Mouse (Mus musculus) midbrain, postnatal 0 days (tissue): ENCODE measurements around the gene Apopt1. TPM values are rescaled to one million over a fixed set of nuclear protein-coding genes. Genes with fewer than 3 reads are reported as not detected.
A peak's percentile ranks its signal among the peaks of the same experiment; 100 is the strongest.

Experiments
- ATAC-seq: fragments of 200-750 bp; cut with Nextera tagmentation; 2 replicates; pipeline ENCODE4 v1.8.0; 2017; ENCODE audit warnings: moderate number of reproducible peaks, mild to moderate bottlenecking, moderate TSS enrichment, moderate library complexity; ENCODE audit not compliant: low FRiP score
- DNase-seq: peaks from one replicate; pipeline ENCODE4 v3.0.0-alpha.2; 2015; ENCODE audit warnings: low spot score
- H3K27ac ChIP-seq: fragments of 300-500 bp; sonication (generic); 2 replicates; pipeline ENCODE4 v1.5.1; 2014; ENCODE audit warnings: low read depth, mild to moderate bottlenecking, low read length, mixed read lengths
- H3K27me3 ChIP-seq: fragments of 300-500 bp; sonication (generic); 2 replicates; pipeline ENCODE4 v1.6.1; 2014; ENCODE audit warnings: low read length, control low read depth, mixed read lengths; ENCODE audit not compliant: insufficient read depth
- H3K36me3 ChIP-seq: fragments of 300-500 bp; sonication (generic); 2 replicates; pipeline ENCODE4 v1.6.1; 2014; ENCODE audit warnings: low read length, control low read depth, mixed read lengths; ENCODE audit not compliant: insufficient read depth
- H3K4me1 ChIP-seq: fragments of 300-500 bp; sonication (generic); 2 replicates; pipeline ENCODE4 v1.6.1; 2014; ENCODE audit warnings: mild to moderate bottlenecking, control low read depth, antibody characterized with exemption, low read length, mixed read lengths; ENCODE audit not compliant: insufficient read depth
- H3K4me2 ChIP-seq: fragments of 300-500 bp; sonication (generic); 2 replicates; pipeline ENCODE4 v1.6.1; 2014; ENCODE audit warnings: low read depth, mild to moderate bottlenecking, low read length, mixed read lengths; ENCODE audit not compliant: poor library complexity, severe bottlenecking
- H3K4me3 ChIP-seq: fragments of 300-500 bp; sonication (generic); 2 replicates; pipeline ENCODE4 v1.5.1; 2014; ENCODE audit warnings: low read depth, mild to moderate bottlenecking, low read length, moderate library complexity
- H3K9ac ChIP-seq: fragments of 300-500 bp; sonication (generic); replicated peaks from 2 replicates; pipeline ENCODE4 v1.6.1; 2014; ENCODE audit warnings: mild to moderate bottlenecking, low read length, moderate library complexity, mixed read lengths; ENCODE audit not compliant: poor library complexity, severe bottlenecking
- H3K9me3 ChIP-seq: fragments of 300-500 bp; sonication (generic); 2 replicates; pipeline ENCODE4 v1.6.1; 2016; ENCODE audit warnings: low read length, control low read depth
- CTCF ChIP-seq: IDR thresholded peaks from 2 replicates; pipeline ENCODE4 v1.5.1; 2016; ENCODE audit warnings: antibody characterized with exemption, mild to moderate bottlenecking
- WGBS: fragments of 180-500 bp; shearing (Covaris S2); extraction: QIAGEN DNeasy Blood & Tissue Kit; methylation state at CpG from one replicate; pipeline ENCODE4 v1.1.7; 2014; 5-methylcytosine and 5-hydroxymethylcytosine counted together
- polyA plus RNA-seq: library from polyadenylated mRNA; unstranded; fragments of >200 nt; fragmentation: Nextera tagmentation; extraction: Ambion mirVana; gene quantifications from 2 replicates; pipeline ENCODE4 v1.2.1, GENCODE M21; 2015
- total RNA-seq: library from RNA; depleted of rRNA; stranded (reverse); fragments of >200 nt; gene quantifications from 2 replicates; pipeline ENCODE4 v1.2.3, GENCODE M21; 2014

Gene Apopt1
- total and polyA plus RNA-seq, 2 experiments from 2014 or later = 17.9 to 63.1 TPM

- H3K4me3 ChIP-seq = peak overlapping the region; percentile 82
- H3K4me2 ChIP-seq = peak overlapping the region; percentile 94
- peaks cover 5% of the 10 kb centered on the region; the same call in 1 of the 2 replicates for H3K36me3 ChIP-seq
- no peak for TF ChIP-seq CTCF
- peak overlapping the region; percentile 76 for H3K9ac ChIP-seq
- peaks cover 18% of the 10 kb centered on the region; the same call in 1 of the 2 replicates for H3K4me1 ChIP-seq
- no peaks in the 10 kb centered on the region for H3K27me3 ChIP-seq
- ATAC-seq = peak; percentile 22
- H3K9me3 ChIP-seq = no peaks in the 10 kb centered on the region
- H3K27ac ChIP-seq = peak overlapping the region; percentile 91
- DNase-seq = peak; percentile 19
- WGBS = 8% methylated on average over 5 of the region's 5 CpGs
Measured at GRCm38 (mm10) chr12:111677421-111677820, 35.6 kb upstream of the Apopt1 start.

DNA sequence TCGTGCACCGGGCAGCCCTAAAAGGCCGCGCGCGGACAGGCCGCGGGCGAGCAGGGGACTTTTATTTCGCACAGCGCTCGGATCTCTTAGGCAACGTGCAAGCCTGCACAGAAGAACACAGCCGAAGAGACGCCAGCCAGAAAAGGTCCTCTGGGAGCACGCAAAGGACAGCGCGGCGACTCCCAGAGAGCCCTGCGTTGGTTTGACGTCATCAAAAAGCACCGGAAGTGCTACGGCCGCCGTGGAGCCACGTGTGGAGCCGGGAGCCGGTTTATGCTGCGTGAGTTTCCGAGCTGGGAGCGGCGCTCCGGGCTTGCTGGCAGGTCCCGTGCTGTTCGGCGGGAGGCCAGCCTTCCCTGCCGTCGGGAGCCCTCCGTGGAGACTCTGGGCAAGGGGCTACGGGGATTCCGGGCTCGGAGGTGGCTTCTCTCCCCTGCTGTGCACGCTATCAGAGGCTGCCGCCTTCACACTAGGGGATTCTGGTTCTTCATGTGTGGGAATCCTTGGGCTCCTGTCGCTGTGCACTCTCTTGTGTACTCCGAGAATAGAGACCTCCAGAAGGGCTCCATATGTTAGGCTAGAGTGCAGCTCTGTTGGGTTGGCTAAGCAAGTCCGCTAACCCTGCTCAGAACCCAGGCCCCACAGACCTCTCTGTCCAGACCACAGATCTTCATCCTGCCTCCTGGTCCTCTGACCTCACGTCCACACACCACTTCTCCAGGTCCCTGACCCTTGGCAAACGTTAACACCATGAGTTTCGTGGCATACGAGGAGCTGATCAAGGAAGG, 35.0 kb upstream of the Apopt1 start, which contains the start of gene Trmt61a:
Gene Trmt61a, plus strand, starts transcription at position 224 of the 788 bp plus-strand sequence.
- H3K27ac ChIP-seq = peak within 1 kb of the TSS; percentile 91
- peaks cover 11% of the 10 kb centered on the region for H3K36me3 ChIP-seq
- ATAC-seq = peak; percentile 89
- peak within 1 kb of the TSS; percentile 94 for H3K4me2 ChIP-seq
- H3K4me3 ChIP-seq = peak within 1 kb of the TSS; percentile 82
- under 1% methylated on average over 51 of the region's 51 CpGs for WGBS
- no peak for TF ChIP-seq CTCF
- peak; percentile 98 for DNase-seq
- H3K27me3 ChIP-seq = no peaks in the 10 kb centered on the region
- peaks cover 12% of the 10 kb centered on the region; the same call in 1 of the 2 replicates for H3K4me1 ChIP-seq
- H3K9ac ChIP-seq = peak within 1 kb of the TSS; percentile 76
- H3K9me3 ChIP-seq = no peaks in the 10 kb centered on the region

DNA sequence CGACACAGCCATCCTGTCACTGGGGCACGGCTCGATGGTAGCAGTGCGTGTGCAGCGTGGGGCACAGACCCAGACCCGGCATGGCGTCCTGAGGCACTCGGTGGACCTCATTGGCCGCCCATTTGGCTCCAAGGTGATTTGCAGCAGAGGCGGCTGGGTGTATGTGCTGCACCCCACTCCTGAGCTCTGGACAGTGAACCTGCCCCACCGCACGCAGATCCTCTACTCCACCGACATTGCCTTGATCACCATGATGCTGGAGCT, 34.5 kb upstream of the Apopt1 start:
- DNase-seq (no peak), ATAC-seq (no peak)

DNA sequence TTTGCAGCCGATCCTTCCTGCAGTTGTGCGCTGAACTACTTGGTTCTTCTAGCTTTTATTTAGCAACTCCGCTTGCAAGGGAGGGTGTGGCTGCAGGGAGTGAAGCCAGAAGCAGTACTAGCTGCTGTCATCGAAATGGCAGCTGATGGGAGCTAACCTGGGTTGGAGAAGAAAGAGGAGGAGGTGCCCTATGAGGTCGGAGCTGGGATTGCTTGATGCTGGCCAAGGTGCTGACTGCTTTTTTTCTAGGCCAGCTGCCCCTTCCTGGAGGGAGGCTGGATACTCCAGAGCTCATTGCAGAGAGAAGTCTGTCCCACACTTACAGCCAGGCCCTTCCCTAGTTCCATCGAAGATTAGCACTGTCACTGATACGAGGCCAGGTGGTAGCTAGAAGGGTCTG, 34.1 kb upstream of the Apopt1 start:
- no peak for TF ChIP-seq CTCF
- H3K4me3 ChIP-seq = peak overlapping the region; percentile 82
- no peak overlapping the region for H3K27ac ChIP-seq
- ATAC-seq (no peak), DNase-seq (no peak)
- H3K4me1 ChIP-seq = peaks cover 12% of the 10 kb centered on the region; the same call in 1 of the 2 replicates
- peak overlapping the region; percentile 94 for H3K4me2 ChIP-seq
- no peaks in the 10 kb centered on the region for H3K27me3 ChIP-seq
- H3K9me3 ChIP-seq = no peaks in the 10 kb centered on the region
- peaks cover 12% of the 10 kb centered on the region for H3K36me3 ChIP-seq
- H3K9ac ChIP-seq = peak overlapping the region; percentile 76; the same call in 1 of the 2 replicates
- 65% methylated on average over 7 of the region's 7 CpGs for WGBS

More for the DNA sequence above, 34.5 kb upstream of the Apopt1 start:
- Histone ChIP-seq H3K9me3 (no peaks in the 10 kb centered on the region), H3K9ac (peak overlapping the region; percentile 76), H3K36me3 (peaks cover 11% of the 10 kb centered on the region), H3K27ac (no peak overlapping the region), H3K4me1 (peaks cover 12% of the 10 kb centered on the region; the same call in 1 of the 2 replicates), H3K4me2 (peak overlapping the region; percentile 94), H3K27me3 (no peaks in the 10 kb centered on the region), H3K4me3 (peak overlapping the region; percentile 82)
- WGBS = 9% methylated on average over 13 of the region's 13 CpGs
- no peak for TF ChIP-seq CTCF

GRCm38 (mm10) chr12:111680661-111681060, 32.4 kb upstream of the Apopt1 start:
- Histone ChIP-seq H3K36me3 (peaks cover 16% of the 10 kb centered on the region), H3K4me1 (peaks cover 12% of the 10 kb centered on the region; the same call in 1 of the 2 replicates), H3K9me3 (no peaks in the 10 kb centered on the region), H3K4me3 (no peak overlapping the region), H3K27me3 (no peaks in the 10 kb centered on the region), H3K9ac (no peak overlapping the region), H3K27ac (no peak overlapping the region), H3K4me2 (no peak overlapping the region)
- ATAC-seq (no peak), DNase-seq (no peak)
- no peak for TF ChIP-seq CTCF
- 94% methylated on average over 13 of the region's 13 CpGs for WGBS

DNA sequence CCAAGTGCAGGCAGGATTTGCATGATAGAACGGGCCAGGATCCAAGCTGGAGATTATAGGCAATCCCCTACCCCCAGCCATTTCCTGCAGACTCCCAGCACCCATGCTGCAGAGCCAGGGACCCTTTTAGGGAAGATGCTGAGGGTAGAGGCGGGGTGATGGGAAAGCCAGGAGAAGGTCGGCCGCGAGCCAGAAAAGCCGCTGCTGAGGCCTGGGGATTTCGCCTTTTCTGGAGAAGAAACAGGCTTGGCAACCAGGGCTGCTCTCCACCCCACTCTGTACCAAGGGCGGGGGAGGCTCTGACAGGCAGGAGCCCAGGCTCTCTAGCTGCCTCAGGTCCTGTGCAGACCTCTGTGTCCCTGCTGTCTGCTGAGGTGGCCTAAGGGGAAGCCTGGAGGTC, 31.8 kb upstream of the Apopt1 start:
- 86% methylated on average over 8 of the region's 8 CpGs for WGBS
- H3K9ac ChIP-seq = no peak overlapping the region

More for the DNA sequence above, 31.8 kb upstream of the Apopt1 start:
- DNase-seq (peak; percentile 19), ATAC-seq (no peak)
- Histone ChIP-seq H3K27me3 (no peaks in the 10 kb centered on the region), H3K9me3 (no peaks in the 10 kb centered on the region), H3K4me1 (peaks cover 12% of the 10 kb centered on the region; the same call in 1 of the 2 replicates), H3K4me2 (no peak overlapping the region), H3K27ac (no peak overlapping the region), H3K4me3 (no peak overlapping the region), H3K36me3 (peaks cover 16% of the 10 kb centered on the region)
- TF ChIP-seq CTCF = no peak
